Mouse (Mus musculus): ENCODE data around the gene Id2. TPM values are rescaled to one million over a fixed set of nuclear protein-coding genes. Genes with fewer than 3 reads are reported as not detected.

Gene Id2
- polyA plus RNA-seq, 1 experiment from 2014 or later = 400 TPM

DNA sequence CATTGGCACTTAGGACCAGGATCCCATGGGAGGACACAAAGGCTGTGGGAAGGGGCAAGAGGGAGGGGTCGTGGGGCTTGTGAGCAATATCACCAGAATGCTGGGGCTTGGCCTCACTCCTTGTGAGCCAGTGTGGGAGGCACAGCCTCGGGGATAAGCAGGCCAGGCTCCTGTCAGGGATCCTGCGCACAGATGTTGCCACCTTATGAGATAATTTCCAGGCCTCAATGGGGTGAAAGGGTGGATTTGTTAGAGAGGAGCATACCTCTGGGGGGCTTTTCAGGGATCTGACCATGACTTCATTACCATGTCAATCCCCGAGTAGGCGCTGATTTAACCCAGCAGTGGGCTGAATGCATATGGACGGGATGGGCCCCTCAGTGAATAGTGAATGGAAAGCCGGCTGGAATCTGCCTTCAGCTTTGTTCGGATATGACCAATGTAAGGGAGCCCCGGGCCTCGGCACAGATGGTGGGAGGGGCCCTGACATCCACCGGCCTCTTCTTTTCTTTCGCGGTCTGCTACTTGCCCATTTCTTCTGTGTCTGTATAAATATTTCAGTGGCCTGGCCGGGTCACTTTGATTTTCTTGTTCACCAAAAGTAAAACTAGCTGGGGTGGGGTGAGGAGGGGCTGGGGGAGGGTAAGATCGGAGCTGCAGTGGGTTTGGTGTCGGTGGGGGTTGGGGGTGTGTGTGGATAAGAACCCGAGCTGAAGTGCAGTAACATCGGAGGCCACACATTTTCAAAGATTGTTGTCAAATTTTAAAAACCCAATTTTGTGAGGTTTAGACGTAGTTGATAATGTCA, 27.7 kb upstream of the Id2 start:
- peak; percentile 78 for DNase-seq (ENCODE audit: low spot score)
- Histone ChIP-seq H3K27me3 (replicated peaks; ENCODE audit: low read depth, poor library complexity, severe bottlenecking) (peaks cover 36% of the 10 kb centered on the region), H3K4me3 (peak overlapping the region; percentile 35), H3K4me1 (peaks cover 58% of the 10 kb centered on the region), H3K27ac (replicated peaks) (peak overlapping the region; percentile 70), H3K36me3 (replicated peaks) (no peaks in the 10 kb centered on the region), H3K9me3 (no peaks in the 10 kb centered on the region; the same call in 1 of the 2 replicates)
- WGBS = 4% methylated on average over 19 of the region's 19 CpGs

DNA sequence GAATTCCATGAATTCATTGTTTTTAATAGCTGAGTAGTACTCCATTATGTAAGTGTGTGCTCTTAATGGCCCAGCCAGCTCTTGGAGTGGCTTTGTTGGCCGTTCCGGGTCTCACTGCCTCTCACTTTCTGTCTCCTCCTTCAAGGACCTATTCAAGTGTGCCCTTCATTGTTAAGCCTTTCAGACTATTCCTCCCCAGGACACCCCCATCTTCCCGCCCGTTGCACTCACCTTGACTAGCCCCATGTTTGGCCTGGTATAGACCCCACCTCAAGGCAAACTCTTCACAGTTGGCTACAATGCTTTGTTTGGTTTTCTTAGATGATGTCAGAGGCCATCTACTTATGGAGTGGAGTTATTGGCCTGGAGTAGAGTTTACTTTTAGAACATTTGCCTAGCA, 23.8 kb upstream of the Id2 start:
- 90% methylated on average over 4 of the region's 4 CpGs for WGBS
- no peak overlapping the region for H3K4me3 ChIP-seq
- no peaks in the 10 kb centered on the region for H3K36me3 ChIP-seq (replicated peaks)
- peaks cover 39% of the 10 kb centered on the region for H3K4me1 ChIP-seq
- peaks cover 33% of the 10 kb centered on the region for H3K27me3 ChIP-seq (replicated peaks; ENCODE audit: low read depth, poor library complexity, severe bottlenecking)
- H3K9me3 ChIP-seq = no peaks in the 10 kb centered on the region; the same call in 1 of the 2 replicates
- no peak for DNase-seq (ENCODE audit: low spot score)
- no peak overlapping the region for H3K27ac ChIP-seq (replicated peaks)

DNA sequence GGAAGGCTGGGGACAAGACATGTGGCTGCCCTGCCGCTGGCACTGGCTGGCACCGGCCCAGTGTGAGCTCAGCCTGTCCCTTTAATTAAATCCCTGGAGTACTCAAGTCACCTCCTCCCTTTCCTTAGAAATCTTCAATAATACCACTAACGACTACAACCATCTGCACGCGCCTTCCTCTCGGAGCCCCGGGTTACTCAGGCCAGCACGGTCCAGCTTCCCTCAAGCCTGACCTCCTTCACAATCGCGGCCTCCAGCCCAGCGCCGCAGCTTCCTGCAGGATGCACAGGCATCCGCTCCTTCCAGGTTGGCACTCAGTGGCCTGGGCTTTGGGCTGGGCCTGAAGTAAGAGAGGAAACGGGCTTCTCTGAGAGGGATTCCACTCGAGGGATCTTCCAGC, 22.3 kb upstream of the Id2 start:
- Histone ChIP-seq H3K27me3 (replicated peaks; ENCODE audit: low read depth, poor library complexity, severe bottlenecking) (peaks cover 28% of the 10 kb centered on the region), H3K4me1 (peaks cover 25% of the 10 kb centered on the region), H3K4me3 (no peak overlapping the region), H3K9me3 (peaks cover under 1% of the 10 kb centered on the region; the same call in 1 of the 2 replicates), H3K36me3 (replicated peaks) (no peaks in the 10 kb centered on the region), H3K27ac (replicated peaks) (peak overlapping the region; percentile 70; the same call in 1 of the 2 replicates)
- DNase-seq (ENCODE audit: low spot score) = peak; percentile 44
- 48% methylated on average over 15 of the region's 15 CpGs for whole genome bisulfite sequencing

DNA sequence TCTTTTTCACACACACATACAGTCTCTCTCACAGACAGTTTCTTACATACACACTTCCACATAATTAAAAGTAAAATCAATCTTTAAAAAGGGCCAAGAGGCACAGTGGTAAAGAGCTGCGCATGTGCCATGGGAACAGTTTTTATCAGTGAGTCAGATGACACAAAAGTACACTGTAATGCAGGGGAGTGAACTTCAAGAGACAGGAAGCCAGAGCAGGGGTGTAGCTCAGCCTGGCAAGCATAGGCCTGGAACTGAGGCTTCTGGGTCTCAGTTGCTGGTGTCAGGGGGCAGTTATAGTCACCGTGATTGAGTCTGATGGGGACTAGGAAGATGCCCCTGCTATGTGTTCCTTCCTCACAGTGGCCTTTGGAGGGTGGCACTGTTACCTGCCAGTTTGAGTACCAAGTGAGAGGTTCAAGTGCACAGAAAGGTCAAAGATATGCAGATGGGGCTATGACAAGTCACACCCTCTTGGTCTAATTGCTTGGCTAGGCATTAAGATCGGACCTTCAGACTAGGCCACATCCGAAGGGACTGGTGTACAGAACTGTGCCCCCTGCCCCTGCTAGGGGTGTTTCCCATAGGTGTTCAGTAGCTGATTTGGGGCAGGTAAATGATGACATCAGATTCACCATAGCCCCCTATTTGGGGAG, 21.0 kb upstream of the Id2 start:
- Histone ChIP-seq H3K27ac (replicated peaks) (peak overlapping the region; percentile 35; the same call in 1 of the 2 replicates), H3K4me3 (no peak overlapping the region), H3K4me1 (peaks cover 16% of the 10 kb centered on the region), H3K27me3 (replicated peaks; ENCODE audit: low read depth, poor library complexity, severe bottlenecking) (peaks cover 26% of the 10 kb centered on the region), H3K36me3 (replicated peaks) (no peaks in the 10 kb centered on the region), H3K9me3 (peaks cover 4% of the 10 kb centered on the region; the same call in 1 of the 2 replicates)
- no peak for DNase-seq (ENCODE audit: low spot score)
- WGBS = 87% methylated on average over 4 of the region's 4 CpGs

DNA sequence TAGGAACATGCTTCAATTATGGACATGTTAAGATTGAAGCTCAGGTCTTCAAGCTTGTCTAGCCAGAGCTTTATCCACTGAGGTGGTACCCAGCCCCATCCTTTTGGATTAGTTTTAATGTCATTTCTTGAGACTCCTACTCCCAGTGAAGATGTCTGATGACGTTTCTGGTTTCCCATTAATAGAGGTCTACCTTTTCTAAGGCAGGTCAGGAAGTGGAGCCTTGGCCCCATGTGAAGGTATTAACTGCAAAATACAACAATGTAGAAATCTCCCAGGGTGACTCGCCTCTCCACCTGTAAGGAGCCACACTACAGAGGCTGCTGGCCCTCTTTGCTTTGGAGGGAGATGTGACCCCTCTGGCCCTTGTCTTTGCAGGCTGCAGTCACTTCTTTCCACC, 19.2 kb upstream of the Id2 start:
- WGBS = 85% methylated on average over 2 of the region's 2 CpGs

DNA sequence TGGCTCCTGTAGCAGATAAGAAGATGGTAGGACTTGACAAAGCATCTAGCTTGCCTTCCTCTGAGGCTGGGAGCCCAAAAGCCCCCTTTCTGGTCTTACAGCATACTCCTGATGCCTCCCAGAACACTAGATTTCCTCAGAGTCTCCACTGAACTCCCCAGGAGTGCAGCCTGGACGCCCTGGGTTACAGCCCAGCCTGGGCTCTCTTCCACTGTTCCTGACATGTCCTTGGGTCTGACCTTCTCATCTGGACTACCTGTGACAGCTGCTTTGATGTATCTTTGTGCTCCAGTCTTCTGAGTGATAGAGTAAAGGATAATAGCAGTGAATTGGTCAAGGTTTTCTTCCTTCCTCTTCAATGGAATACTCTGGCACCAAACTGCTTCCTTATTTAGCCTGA, 17.5 kb upstream of the Id2 start:
- 0 out of 2 replicates have a peak, but pooled peaks cover 4% of the 10 kb centered on the region for H3K9me3 ChIP-seq
- no peak for DNase-seq (ENCODE audit: low spot score)
- no peak overlapping the region for H3K27ac ChIP-seq (replicated peaks)
- H3K36me3 ChIP-seq (replicated peaks) = no peaks in the 10 kb centered on the region
- H3K4me3 ChIP-seq = no peak overlapping the region
- 84% methylated on average over 1 of the region's 1 CpGs for WGBS
- H3K27me3 ChIP-seq (replicated peaks; ENCODE audit: low read depth, poor library complexity, severe bottlenecking) = peaks cover 12% of the 10 kb centered on the region; the same call in 1 of the 2 replicates
- H3K4me1 ChIP-seq = peaks cover 17% of the 10 kb centered on the region

More for the DNA sequence above, 19.2 kb upstream of the Id2 start:
- no peak overlapping the region for H3K27ac ChIP-seq (replicated peaks)
- H3K27me3 ChIP-seq (replicated peaks; ENCODE audit: low read depth, poor library complexity, severe bottlenecking) = peaks cover 12% of the 10 kb centered on the region
- peaks cover 16% of the 10 kb centered on the region for H3K4me1 ChIP-seq
- no peaks in the 10 kb centered on the region for H3K36me3 ChIP-seq (replicated peaks)
- 0 out of 2 replicates have a peak, but pooled peaks cover 4% of the 10 kb centered on the region for H3K9me3 ChIP-seq
- DNase-seq (ENCODE audit: low spot score) = no peak
- H3K4me3 ChIP-seq = no peak overlapping the region

DNA sequence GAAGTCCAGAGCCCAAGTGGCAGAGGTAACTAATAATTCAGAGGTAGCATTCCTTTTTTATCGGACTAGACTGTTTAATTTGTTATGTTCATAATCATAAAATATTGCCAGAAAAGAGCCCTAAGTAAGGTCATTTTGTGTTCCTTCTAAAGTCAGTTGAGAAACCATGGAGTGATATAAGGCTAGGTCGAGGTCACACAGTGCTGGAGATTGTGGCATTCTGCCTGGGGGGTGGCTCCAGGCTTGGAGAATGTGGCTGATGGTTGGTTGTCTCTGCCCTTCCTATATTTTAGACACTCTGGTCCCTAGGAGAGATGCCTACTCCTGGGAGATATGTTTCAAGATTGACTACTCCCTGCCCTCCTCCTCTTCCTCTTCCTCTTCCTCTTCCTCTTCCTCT, 16.4 kb upstream of the Id2 start:
- no peak overlapping the region for H3K4me3 ChIP-seq

GRCm38 (mm10) chr12:25112806-25113205, 15.9 kb upstream of the Id2 start:
- Histone ChIP-seq H3K27me3 (replicated peaks; ENCODE audit: low read depth, poor library complexity, severe bottlenecking) (peaks cover 1% of the 10 kb centered on the region; the same call in 1 of the 2 replicates), H3K4me1 (peaks cover 3% of the 10 kb centered on the region), H3K4me3 (no peak overlapping the region), H3K36me3 (replicated peaks) (no peaks in the 10 kb centered on the region), H3K9me3 (0 out of 2 replicates have a peak, but pooled peaks cover 4% of the 10 kb centered on the region), H3K27ac (replicated peaks) (no peak overlapping the region)
- WGBS = 97% methylated on average over 2 of the region's 2 CpGs
- no peak for DNase-seq (ENCODE audit: low spot score)

More for the DNA sequence above, 16.4 kb upstream of the Id2 start:
- WGBS = 86% methylated on average over 2 of the region's 2 CpGs
- no peak for DNase-seq (ENCODE audit: low spot score)
- H3K9me3 ChIP-seq = 0 out of 2 replicates have a peak, but pooled peaks cover 4% of the 10 kb centered on the region
- peaks cover 8% of the 10 kb centered on the region for H3K4me1 ChIP-seq
- no peaks in the 10 kb centered on the region for H3K36me3 ChIP-seq (replicated peaks)
- peaks cover 7% of the 10 kb centered on the region; the same call in 1 of the 2 replicates for H3K27me3 ChIP-seq (replicated peaks; ENCODE audit: low read depth, poor library complexity, severe bottlenecking)
- no peak overlapping the region for H3K27ac ChIP-seq (replicated peaks)

- Histone ChIP-seq H3K4me1 (peaks cover 3% of the 10 kb centered on the region), H3K27ac (replicated peaks) (0 out of 2 replicates have a peak overlapping the region, but pooled peaks have one; percentile 63), H3K27me3 (replicated peaks; ENCODE audit: low read depth, poor library complexity, severe bottlenecking) (no peaks in the 10 kb centered on the region), H3K36me3 (replicated peaks) (no peaks in the 10 kb centered on the region), H3K4me3 (no peak overlapping the region), H3K9me3 (0 out of 2 replicates have a peak, but pooled peaks cover 4% of the 10 kb centered on the region)
- no peak for DNase-seq (ENCODE audit: low spot score)
- 82% methylated on average over 7 of the region's 7 CpGs for WGBS
Observed at GRCm38 (mm10) chr12:25110682-25111078, 13.7 kb upstream of the Id2 start.

DNA sequence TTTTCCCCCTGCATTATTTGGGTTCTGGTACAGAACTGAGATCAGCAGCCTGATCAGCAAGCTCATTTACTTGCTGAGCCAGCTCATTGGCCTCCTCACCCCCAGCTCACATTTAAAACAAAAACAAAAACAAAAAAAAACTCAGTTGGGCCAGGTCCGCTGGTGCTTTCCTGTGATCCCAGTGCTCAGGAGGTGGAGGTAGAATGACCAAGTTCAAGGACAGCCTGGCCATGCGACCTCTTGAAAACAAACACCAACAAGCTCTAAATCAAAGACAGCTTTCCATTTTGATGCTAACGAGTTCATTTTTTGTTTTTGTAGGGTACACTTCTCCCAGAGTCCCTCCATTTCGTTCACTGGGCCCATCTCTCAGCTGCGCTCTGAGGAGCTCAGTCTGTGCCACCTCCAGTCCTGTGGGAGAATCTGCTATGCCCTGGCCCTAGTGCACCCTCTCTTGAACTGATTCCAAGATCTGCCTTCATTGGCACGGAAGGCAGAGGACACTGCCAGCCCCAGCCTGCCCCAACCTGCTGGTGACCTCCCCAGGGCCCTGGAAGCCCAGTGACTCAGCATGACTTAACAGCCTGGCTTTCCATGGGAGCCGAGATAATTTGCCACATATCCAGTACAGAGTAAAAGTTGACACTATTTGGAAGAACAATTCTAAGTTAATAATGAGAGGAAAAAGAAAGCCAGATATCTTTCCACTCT, 13.2 kb upstream of the Id2 start:
- Histone ChIP-seq H3K4me1 (peaks cover 3% of the 10 kb centered on the region), H3K4me3 (no peak overlapping the region), H3K9me3 (0 out of 2 replicates have a peak, but pooled peaks cover 4% of the 10 kb centered on the region), H3K27ac (replicated peaks) (peak overlapping the region; percentile 63; the same call in 1 of the 2 replicates), H3K27me3 (replicated peaks; ENCODE audit: low read depth, poor library complexity, severe bottlenecking) (no peaks in the 10 kb centered on the region), H3K36me3 (replicated peaks) (no peaks in the 10 kb centered on the region)
- 68% methylated on average over 7 of the region's 7 CpGs for WGBS
- no peak for DNase-seq (ENCODE audit: low spot score)

- no peaks in the 10 kb centered on the region for H3K36me3 ChIP-seq (replicated peaks)
- no peak for DNase-seq (ENCODE audit: low spot score)
- WGBS = 64% methylated on average over 2 of the region's 2 CpGs
- H3K9me3 ChIP-seq = no peaks in the 10 kb centered on the region
- H3K4me3 ChIP-seq = no peak overlapping the region
- peaks cover 10% of the 10 kb centered on the region for H3K4me1 ChIP-seq
- 0 out of 2 replicates have a peak, but pooled peaks cover 1% of the 10 kb centered on the region for H3K27me3 ChIP-seq (replicated peaks; ENCODE audit: low read depth, poor library complexity, severe bottlenecking)
- peak overlapping the region; percentile 49; the same call in 1 of the 2 replicates for H3K27ac ChIP-seq (replicated peaks)
Observed at GRCm38 (mm10) chr12:25108865-25109264, 11.9 kb upstream of the Id2 start.

- no peak for DNase-seq (ENCODE audit: low spot score)
- 0 out of 2 replicates have a peak, but pooled peaks cover 6% of the 10 kb centered on the region for H3K27me3 ChIP-seq (replicated peaks; ENCODE audit: low read depth, poor library complexity, severe bottlenecking)
- no peak overlapping the region for H3K4me3 ChIP-seq
- no peak overlapping the region for H3K27ac ChIP-seq (replicated peaks)
- no peaks in the 10 kb centered on the region for H3K36me3 ChIP-seq (replicated peaks)
- H3K9me3 ChIP-seq = no peaks in the 10 kb centered on the region
- H3K4me1 ChIP-seq = peaks cover 32% of the 10 kb centered on the region
Observed at GRCm38 (mm10) chr12:25104541-25104940, 7.6 kb upstream of the Id2 start.
